Mouse (Mus musculus) kidney, adult 9 months (tissue): ENCODE measurements at regions not wholly inside any gene's neighbourhood (a gene's known extent, or its start where the extent isn't known, plus 50 kb on each side); places are given as distances from the start of the nearest gene placed in this dataset.

Source experiments
- DNase-seq: peaks from one replicate; pipeline ENCODE4 v3.0.0; 2022

GRCm38 (mm10) chr11:84634990-84635389 is 109.7 kb upstream of the Lhx1 start:
- no peak for DNase-seq

- peak; percentile 75 for DNase-seq
Observed at GRCm38 (mm10) chr11:84633300-84633699, 108.0 kb upstream of the Lhx1 start.

GRCm38 (mm10) chr11:84628111-84628510 is 102.8 kb upstream of the Lhx1 start:
- DNase-seq, result peak; percentile 74

GRCm38 (mm10) chr11:84627685-84628084 is 102.3 kb upstream of the Lhx1 start:
- peak; percentile 54 for DNase-seq

GRCm38 (mm10) chr11:84627259-84627658 is 101.9 kb upstream of the Lhx1 start:
- DNase-seq, result no peak

GRCm38 (mm10) chr11:84624100-84624499 is 98.8 kb upstream of the Lhx1 start:
- no peak for DNase-seq

- DNase-seq, result no peak
Observed at GRCm38 (mm10) chr11:84619713-84620112, 94.4 kb upstream of the Lhx1 start.

GRCm38 (mm10) chr11:84618576-84618975 is 93.2 kb upstream of the Lhx1 start:
- no peak for DNase-seq

GRCm38 (mm10) chr11:84612982-84613720 is 87.8 kb upstream of the Lhx1 start:
- DNase-seq, result no peak

- peak; percentile 43 for DNase-seq
Observed at GRCm38 (mm10) chr11:84611625-84611879, 86.2 kb upstream of the Lhx1 start.

- DNase-seq, result no peak
Observed at GRCm38 (mm10) chr11:84610774-84611624, 85.7 kb upstream of the Lhx1 start.

- no peak for DNase-seq
Observed at GRCm38 (mm10) chr11:84604781-84605180, 79.4 kb upstream of the Lhx1 start.

- no peak for DNase-seq
Observed at GRCm38 (mm10) chr11:84599267-84599841, 74.0 kb upstream of the Lhx1 start.

GRCm38 (mm10) chr11:84597572-84598295 is 72.4 kb upstream of the Lhx1 start:
- DNase-seq, result no peak

- DNase-seq, result no peak
Observed at GRCm38 (mm10) chr11:84592715-84593339, 67.5 kb upstream of the Lhx1 start.

GRCm38 (mm10) chr11:84587107-84587506 is 61.8 kb upstream of the Lhx1 start:
- DNase-seq, result no peak

- DNase-seq, result no peak
Observed at GRCm38 (mm10) chr11:84585626-84586025, 60.3 kb upstream of the Lhx1 start.

GRCm38 (mm10) chr11:84578805-84579541 is 53.6 kb upstream of the Lhx1 start:
- no peak for DNase-seq
